In genomic region chr17:8506726-8507125, GRCm38 (mm10) we compare ENCODE assay signal across 13 mouse cellular contexts. TPM values are rescaled to one million over a fixed set of nuclear protein-coding genes. Genes with fewer than 3 reads are reported as not detected.
DNase-seq lines count a peak whose midpoint lies in the region; ATAC-seq and TF ChIP-seq lines count a peak whose summit lies in the region.
"Had no signal": no experiment of that assay in that cellular context is flagged by ENCODE, and none has a peak within 500 bp of the region (broad histone marks: within the 10 kb centered on the region; RNA-seq: fewer than 3 reads in every experiment).

No protein-coding gene starts in this region.

- no peaks in the 10 kb centered on the region for H3K36me3 ChIP-seq in hindbrain, embryonic 13.5 days
- H3K36me3 ChIP-seq in hindbrain, embryonic 12.5 days, result no peaks in the 10 kb centered on the region
- H3K36me3 ChIP-seq: liver, embryonic 15.5 days; midbrain, embryonic 10.5 days; stomach, embryonic 15.5 days had no signal

- H3K27ac ChIP-seq in cerebellum, adult 2 months (ENCODE audit: insufficient read depth, low read length), result peak overlapping the region; percentile 81
- 0 out of 2 replicates have a peak overlapping the region, but pooled peaks have one; percentile 13 for H3K27ac ChIP-seq in hindbrain, embryonic 13.5 days
- no peak overlapping the region for H3K27ac ChIP-seq in hindbrain, embryonic 12.5 days
- H3K27ac ChIP-seq: liver, embryonic 15.5 days; stomach, embryonic 15.5 days had no signal

- peak in 1 of 2 experiments; percentile 51 for DNase-seq in cerebellum, adult 2 months
- DNase-seq in cerebellum, postnatal 4 days (ENCODE audit: low spot score in 2 of 2), result no peak
- DNase-seq in right cerebral cortex, adult 18-20 months, result peak; percentile 54
- DNase-seq in right cerebral cortex, postnatal 4 days, result no peak
- DNase-seq in right cerebral cortex, postnatal 14 days, result peak; percentile 15
- DNase-seq in spleen, postnatal 36 days (ENCODE audit: low spot score in 2 of 2), result no peak

- WGBS in cerebellum, adult 2 months, result 63% methylated on average over 6 of the region's 6 CpGs
- WGBS in hindbrain, embryonic 13.5 days, result 49% methylated on average over 6 of the region's 6 CpGs
- 47% methylated on average over 6 of the region's 6 CpGs for WGBS in hindbrain, embryonic 12.5 days

- ATAC-seq in hindbrain, embryonic 13.5 days (ENCODE audit: low FRiP score), result no peak
- no peak for ATAC-seq in hindbrain, embryonic 12.5 days (ENCODE audit: low FRiP score)

- no peak for TF ChIP-seq POLR2A in cerebellum, adult 2 months (IDR thresholded peaks at IDR 0.05; ENCODE audit: borderline replicate concordance, insufficient read depth, low read length)

- no peak overlapping the region for H3K9ac ChIP-seq in hindbrain, embryonic 13.5 days
- H3K9ac ChIP-seq in hindbrain, embryonic 12.5 days, result no peak overlapping the region
- H3K9ac ChIP-seq: liver, embryonic 15.5 days had no signal

- H3K9me3 ChIP-seq in hindbrain, embryonic 13.5 days, result no peaks in the 10 kb centered on the region
- H3K9me3 ChIP-seq in hindbrain, embryonic 12.5 days (replicated peaks), result no peaks in the 10 kb centered on the region
- H3K9me3 ChIP-seq: liver, embryonic 15.5 days; midbrain, embryonic 10.5 days; stomach, embryonic 15.5 days had no signal

- H3K4me1 ChIP-seq in cerebellum, adult 2 months (ENCODE audit: control insufficient read depth, insufficient read depth, low read length), result peaks cover 28% of the 10 kb centered on the region
- H3K4me1 ChIP-seq in hindbrain, embryonic 13.5 days (replicated peaks), result peaks cover 37% of the 10 kb centered on the region
- H3K4me1 ChIP-seq in hindbrain, embryonic 12.5 days, result peaks cover 33% of the 10 kb centered on the region
- H3K4me1 ChIP-seq: liver, embryonic 15.5 days had no signal

- H3K27me3 ChIP-seq in cerebellum, adult 2 months (ENCODE audit: control insufficient read depth, insufficient read depth, low read length), result no peaks in the 10 kb centered on the region
- peaks cover 52% of the 10 kb centered on the region for H3K27me3 ChIP-seq in hindbrain, embryonic 13.5 days
- H3K27me3 ChIP-seq in hindbrain, embryonic 12.5 days, result peaks cover 17% of the 10 kb centered on the region

- H3K4me3 ChIP-seq in cerebellum, adult 2 months (replicated peaks; ENCODE audit: insufficient read depth, low read depth, low read length), result no peak overlapping the region
- no peak overlapping the region for H3K4me3 ChIP-seq in hindbrain, embryonic 13.5 days
- no peak overlapping the region for H3K4me3 ChIP-seq in hindbrain, embryonic 12.5 days
- H3K4me3 ChIP-seq: erythroblast, embryonic 14.5 days had no signal

- no peak for TF ChIP-seq CTCF in cerebellum, adult 2 months (IDR thresholded peaks at IDR 0.05; ENCODE audit: borderline replicate concordance, insufficient read depth, low read depth, low read length)

- H3K4me2 ChIP-seq in hindbrain, embryonic 13.5 days, result no peak overlapping the region
- no peak overlapping the region for H3K4me2 ChIP-seq in hindbrain, embryonic 12.5 days (replicated peaks)

RNA-seq across cellular contexts. Expression of gene Pde10a, which starts 18.4 kb away (rescaled TPM):
- 31.9 and 40.9 TPM in 2 replicates for polyA plus RNA-seq in cerebellum, adult 2 months (2012; rRNA removed)
- 12.5 and 14.5 TPM in 2 replicates for polyA plus RNA-seq in hindbrain, embryonic 13.5 days (2015; fragmentation: Nextera tagmentation; extraction: Ambion mirVana)
- 12.4 and 13.9 TPM in 2 replicates for polyA plus RNA-seq in hindbrain, embryonic 12.5 days (2016; fragmentation: Nextera tagmentation; extraction: Ambion mirVana)
- polyA plus RNA-seq: erythroblast, embryonic 14.5 days; inflammation-experienced regulatory T-cells, adult 6 months had no signal

Comparison
In these comparisons a context has a peak if more than half of its experiments do, and no peak if none do; other contexts are left out.
1. DNase-seq: peak in right cerebral cortex, adult 18-20 months (single experiment) and right cerebral cortex, postnatal 14 days (single experiment); none in cerebellum, postnatal 4 days (0 of 2), right cerebral cortex, postnatal 4 days (single experiment) and spleen, postnatal 36 days (0 of 2).